Mouse (Mus musculus): ENCODE results near the gene Col15a1.

The Col15a1 gene

DNA sequence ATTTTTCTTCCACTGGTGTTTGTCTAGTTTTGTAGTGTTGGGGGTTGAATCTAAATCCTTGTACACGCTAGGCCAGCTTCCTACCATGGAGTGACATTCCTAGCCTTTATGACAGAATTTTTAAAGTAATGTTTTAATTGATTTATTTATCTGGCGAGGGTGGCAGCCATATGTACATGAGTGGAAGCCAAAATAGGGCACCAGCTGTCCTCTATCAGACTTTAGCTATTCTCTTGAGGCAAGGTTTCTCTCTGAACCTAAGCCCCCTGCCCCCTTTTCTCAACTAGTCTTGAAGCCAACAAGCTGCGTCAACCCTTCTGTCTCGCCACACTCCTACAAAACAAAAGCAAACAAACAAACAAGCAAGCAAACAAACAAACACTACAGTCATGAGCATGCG, 57.6 kb downstream of the Col15a1 start:
- DNase-seq (ENCODE audit: low read depth, low spot score): no peak

- no peak for DNase-seq (ENCODE audit: low read depth, low spot score)
Measured at GRCm38 (mm10) chr4:47272452-47273130, 64.6 kb downstream of the Col15a1 start.

DNA sequence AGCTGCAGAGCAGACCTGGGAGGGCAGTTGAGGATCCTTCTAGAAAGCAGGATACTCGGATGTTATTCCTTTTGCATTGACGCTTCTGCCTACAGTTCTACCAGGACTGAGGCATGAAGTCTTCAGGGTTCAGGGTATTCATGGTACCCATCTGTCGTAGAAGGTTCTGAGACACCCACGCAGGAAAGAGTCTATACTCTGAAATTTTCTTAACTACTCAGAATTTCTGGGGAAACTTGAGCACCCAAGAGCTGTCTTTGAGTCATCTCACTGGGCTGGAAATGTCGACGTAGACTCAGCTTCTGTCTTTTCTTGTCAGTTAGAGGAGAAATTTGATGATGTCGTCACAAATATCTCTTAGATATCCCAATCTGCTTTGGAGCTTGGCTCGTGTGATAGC, 65.8 kb downstream of the Col15a1 start:
- no peak for DNase-seq (ENCODE audit: low read depth, low spot score)

DNA sequence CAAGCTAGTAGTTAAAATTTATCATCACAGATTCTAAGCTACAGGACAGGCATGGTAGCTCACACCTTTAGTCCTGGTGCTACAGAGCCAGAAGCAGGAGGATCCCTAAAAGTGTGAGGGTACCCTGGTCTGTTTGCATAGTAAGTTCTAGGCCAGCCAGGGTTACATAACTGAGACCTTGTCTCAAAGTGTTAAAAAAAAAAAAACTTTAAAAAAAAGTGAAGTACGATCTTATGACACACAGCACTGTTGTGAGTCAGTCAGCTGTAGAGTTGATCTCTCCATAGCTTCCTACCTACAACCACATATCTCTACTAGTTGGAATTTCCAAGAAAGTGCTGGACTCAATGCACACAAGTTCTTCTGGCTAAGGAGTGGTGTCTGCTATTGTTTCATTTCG, 67.0 kb downstream of the Col15a1 start:
- no peak for DNase-seq (ENCODE audit: low read depth, low spot score)

DNA sequence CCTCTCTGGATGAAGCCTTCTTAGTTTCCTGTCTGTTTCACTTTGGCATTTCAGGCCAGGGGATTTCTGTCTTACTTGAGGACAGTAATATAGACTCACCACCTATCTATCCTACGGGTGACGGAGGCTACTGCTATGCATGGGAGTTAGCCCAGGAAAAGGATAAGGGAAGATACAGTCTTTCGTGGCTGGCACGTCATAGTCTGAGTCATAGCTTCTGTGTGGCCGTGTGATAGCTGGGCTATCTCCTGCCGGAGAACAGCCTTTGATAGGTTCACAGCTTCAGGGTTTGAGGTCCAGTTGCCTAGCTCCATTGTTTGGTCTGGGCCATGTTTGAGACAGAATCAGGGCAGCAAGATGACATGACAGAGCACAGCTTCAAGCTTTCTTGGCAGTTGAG, 70.4 kb downstream of the Col15a1 start:
- DNase-seq (ENCODE audit: low read depth, low spot score): no peak

- DNase-seq (ENCODE audit: low read depth, low spot score): no peak
Measured at GRCm38 (mm10) chr4:47279085-47279707, 71.2 kb downstream of the Col15a1 start.

DNA sequence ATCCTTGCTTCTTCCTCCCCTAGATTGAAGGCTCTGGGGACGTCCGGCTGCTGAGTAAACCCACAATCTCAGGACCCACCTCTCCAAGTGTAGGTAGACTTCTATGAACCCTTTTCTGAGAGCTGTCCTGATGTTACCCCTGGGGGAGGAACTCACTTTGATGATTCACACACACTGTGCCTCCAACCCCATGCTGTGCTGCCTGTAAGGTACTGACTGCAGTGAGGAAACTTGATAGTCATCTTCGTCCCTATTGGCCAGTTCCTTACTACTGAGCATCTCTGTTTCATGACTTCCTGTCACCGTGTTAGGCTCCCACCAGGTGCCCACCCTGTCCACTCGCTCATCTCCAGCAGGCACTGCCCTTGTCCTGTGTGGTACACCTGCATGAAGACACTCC, 72.2 kb downstream of the Col15a1 start:
- DNase-seq (ENCODE audit: low read depth, low spot score): no peak

DNA sequence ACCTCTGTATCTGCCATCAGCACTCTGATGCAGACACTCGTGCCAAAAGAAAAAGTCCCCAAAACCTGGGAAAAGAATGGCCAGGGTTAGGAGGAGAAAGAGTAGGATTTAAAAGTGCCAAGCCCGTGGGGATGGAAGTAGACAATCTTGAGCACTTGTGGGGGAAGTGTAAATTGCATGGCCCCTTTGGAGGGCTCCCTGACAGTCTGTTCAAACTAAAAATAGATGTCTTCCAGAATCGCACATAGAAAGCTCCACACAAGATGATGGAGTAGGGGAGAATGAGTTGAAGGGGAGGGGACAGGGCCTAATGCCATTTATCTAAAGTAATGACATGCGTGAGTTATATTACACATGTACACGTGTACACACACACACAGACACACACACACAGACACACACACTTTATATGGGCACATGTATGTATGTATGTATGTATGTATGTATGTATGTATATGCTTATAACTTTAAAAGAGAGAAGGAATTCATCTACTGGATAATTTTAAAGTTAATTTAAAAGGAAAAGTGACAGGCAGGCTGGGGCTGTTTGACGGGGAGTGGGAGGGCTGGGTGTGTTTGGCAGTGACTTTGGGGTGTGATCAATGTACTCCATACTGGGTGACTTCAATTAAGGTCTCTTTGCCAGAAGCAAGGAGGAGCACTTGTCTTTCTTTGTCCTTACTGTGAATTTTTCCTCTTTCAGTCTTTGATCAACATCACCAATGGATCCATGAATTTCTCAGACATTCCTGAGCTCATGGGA, 74.1 kb downstream of the Col15a1 start:
- no peak for DNase-seq (ENCODE audit: low read depth, low spot score)

DNA sequence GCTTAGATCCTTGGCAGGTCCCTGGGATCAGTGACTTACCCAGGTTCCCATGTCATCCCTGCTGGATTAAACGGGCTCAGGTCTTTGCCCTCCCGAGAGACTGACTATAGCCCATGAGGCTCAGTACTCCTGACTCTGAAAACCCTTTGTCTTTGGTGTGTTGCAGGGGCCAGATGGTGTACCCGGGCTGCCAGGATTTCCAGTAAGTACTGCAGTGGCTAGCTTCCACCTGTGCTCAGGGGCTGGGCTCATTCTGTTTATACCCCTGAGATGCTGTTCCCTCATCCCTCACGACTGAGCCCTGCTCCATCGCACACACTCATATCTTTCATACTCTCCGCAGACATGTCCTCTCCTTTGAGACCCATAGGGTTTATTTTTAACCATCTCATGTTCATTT, 76.3 kb downstream of the Col15a1 start:
- no peak for DNase-seq (ENCODE audit: low read depth, low spot score)

- DNase-seq (ENCODE audit: low read depth, low spot score): peak; percentile 14
Measured at GRCm38 (mm10) chr4:47284874-47285273, 76.9 kb downstream of the Col15a1 start.

DNA sequence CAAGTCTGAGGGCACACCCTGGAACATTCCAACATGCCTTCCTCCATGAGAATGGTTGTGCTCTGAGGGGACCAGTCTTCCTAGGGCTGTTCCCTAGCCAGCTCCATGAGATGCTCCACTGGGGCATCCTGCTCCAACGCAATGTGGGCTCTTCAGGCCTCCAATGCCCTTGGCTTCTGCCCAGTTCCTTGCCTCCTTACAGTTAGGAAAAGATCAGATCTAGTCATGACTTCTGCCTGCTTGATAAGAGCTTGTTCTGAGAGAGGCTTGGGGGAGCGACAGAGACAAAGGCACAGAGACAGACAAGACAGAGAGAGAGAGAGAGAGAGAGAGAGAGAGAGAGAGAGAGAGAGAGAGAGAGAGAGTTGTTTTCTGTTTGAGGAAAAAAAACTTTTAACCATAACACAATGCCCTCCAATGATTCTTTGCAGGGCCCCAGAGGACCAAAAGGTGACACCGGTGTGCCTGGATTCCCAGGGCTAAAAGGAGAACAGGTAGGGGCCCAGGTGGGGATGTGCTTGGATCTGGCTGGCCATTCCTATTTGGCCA, 78.7 kb downstream of the Col15a1 start:
- no peak for DNase-seq (ENCODE audit: low read depth, low spot score)

DNA sequence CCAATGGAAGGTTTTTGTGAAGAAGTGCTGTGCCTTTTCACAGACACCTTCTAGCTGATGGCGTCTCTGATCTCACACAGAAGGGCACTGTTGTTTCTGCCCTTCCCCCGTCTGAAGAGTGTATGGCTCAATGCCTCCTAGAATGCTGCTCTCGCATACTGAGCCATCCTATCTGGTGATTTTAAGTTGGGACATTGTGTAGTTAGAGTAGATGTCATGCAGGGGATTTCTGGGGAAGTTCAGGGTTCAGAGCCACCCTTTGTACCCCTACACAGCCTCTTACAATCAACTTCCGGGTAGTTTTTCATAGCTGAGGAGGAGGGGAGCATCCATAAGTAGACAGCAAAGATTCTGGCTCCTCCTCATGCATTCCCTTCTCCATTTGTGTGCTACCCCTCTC, 79.5 kb downstream of the Col15a1 start:
- DNase-seq (ENCODE audit: low read depth, low spot score): no peak

GRCm38 (mm10) chr4:47288306-47288705, 80.3 kb downstream of the Col15a1 start:
- no peak for DNase-seq (ENCODE audit: low read depth, low spot score)

DNA sequence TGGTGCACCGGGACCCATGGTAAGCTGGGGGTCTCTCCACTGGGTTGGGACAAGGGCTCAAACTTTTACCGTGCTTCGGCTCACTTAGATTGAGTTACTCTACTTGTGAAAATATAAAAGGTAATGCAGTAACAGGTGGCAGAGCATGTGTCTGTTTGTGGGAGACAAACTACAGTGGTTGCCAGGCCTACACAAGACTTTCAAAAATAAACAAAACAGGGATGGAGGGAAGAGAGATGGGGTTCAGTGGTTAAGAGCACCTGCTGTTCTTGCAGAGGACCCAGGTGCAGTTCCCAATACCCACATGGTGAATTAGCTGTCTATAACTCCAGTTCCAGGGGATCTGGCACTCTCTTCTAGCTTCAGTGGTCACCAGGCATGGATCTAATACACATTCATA, 81.6 kb downstream of the Col15a1 start:
- DNase-seq (ENCODE audit: low read depth, low spot score): no peak

DNA sequence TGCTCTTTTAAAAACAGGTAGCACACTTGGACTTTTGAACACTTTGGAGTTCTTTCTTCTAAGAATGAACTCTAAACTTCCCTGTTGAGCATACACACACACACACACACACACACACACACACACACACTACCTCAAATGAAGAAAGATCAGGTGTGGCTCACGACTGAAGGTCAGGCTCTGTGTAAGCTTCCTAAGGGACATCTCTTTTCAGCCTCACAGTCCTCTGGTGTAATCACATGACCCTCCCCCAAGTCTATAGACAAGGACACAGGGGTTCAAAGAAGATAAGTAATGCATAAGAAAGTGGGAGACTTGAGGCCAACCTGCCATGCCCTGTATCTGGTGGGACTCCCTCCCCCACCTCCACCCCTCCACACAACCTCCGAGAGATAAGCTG, 82.5 kb downstream of the Col15a1 start:
- DNase-seq (ENCODE audit: low read depth, low spot score): no peak

- DNase-seq (ENCODE audit: low read depth, low spot score): no peak
Measured at GRCm38 (mm10) chr4:47291013-47291412, 83.1 kb downstream of the Col15a1 start.

DNA sequence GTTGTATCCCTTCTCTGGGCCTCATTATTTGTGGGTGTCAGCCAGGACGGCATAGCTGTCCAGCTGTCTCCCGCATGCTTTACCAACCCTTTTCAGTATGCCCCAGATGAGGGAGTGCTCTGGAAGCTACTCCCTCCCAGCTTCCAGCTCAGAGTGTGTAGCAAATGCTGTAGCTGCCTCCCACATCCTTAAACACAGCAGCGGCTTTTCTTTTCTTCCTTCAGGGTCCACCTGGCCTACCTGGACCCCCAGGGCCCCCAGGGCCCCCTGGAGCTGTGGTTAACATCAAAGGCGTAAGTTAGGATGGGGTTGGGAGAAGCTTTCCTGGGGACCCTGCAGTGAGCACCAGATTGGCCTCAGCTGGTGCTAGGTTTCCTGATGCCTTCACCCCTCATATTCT, 85.0 kb downstream of the Col15a1 start:
- no peak for DNase-seq (ENCODE audit: low read depth, low spot score)

DNA sequence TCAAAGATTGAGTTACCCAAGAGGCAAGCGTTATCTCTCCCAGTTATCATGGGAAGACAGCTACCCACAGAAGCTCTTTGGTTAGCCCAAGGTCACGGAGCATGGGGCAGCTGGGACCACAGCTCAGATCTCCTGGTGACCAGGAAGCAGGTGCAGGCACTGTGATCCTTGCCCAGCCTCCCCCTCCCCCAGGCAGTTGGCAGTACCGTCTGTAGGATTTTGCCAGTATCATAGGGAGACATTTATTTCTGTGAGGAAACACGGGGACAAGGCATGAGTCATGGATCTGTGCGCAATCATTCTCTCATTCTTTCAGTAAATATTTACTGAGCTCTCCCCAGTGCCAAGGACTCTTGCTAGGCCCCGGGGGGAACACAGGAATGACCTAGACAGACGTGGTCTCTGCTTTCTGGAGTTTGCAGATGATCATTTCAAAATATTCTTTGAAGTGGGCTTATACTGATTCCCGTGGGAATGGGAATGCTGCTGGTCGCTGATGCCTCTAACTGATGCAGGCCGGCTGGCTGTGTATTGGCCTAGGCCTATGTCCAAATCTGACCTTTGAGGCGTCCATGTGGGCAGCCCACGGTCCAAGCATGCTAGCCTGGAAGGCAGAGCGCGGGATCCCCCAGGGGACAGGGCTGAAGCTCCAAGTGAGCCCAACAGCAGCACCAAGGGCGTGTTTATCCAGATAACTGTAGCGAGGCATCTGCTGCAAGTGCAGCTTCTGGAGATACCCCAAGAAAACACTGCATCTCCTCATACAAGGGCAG, 86.0 kb downstream of the Col15a1 start:
- DNase-seq (ENCODE audit: low read depth, low spot score): no peak

DNA sequence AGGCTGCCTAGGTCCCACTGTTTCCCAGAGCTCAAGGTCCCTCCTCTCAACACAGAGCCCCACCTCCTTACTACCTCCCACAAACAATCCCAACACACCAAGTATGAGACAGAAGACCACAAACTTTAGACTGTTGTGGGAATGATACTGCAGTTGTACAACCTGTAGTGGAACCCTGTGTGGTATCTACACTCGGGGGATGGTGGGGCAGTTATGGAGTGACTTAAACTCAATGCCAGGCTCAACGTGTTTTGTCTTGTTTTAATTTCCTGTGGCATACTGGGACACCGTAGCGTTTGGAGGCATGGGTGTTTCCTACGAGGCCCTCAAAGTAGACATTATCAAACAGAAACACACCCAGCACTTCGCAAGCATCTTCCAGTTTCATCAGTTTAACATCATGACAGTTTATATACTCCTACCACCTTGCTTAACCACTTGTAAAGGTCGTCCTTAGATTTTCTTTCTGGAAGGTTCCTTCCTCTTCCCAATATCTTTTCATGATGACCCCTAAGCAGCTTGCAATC, 86.6 kb downstream of the Col15a1 start:
- DNase-seq (ENCODE audit: low read depth, low spot score): no peak

DNA sequence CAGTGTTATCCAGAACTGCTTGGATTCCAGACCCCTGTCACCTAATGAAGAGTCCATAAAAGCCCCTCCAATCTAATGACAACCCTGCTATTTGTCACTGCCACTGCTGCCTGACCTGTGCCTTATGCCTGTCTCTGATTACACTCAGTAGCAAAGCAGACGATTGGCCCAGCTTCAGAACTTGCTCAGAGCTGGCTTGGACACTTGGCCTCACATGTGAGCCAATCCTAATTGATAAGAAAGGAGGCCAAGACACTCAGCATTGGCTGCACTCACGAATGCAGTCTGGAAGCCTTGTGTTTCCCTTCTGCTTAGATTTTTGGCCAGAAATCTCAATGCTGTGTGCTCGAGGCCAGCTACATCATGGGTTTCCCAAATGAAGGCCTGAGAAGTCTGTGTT, 87.6 kb downstream of the Col15a1 start:
- DNase-seq (ENCODE audit: low read depth, low spot score): no peak

DNA sequence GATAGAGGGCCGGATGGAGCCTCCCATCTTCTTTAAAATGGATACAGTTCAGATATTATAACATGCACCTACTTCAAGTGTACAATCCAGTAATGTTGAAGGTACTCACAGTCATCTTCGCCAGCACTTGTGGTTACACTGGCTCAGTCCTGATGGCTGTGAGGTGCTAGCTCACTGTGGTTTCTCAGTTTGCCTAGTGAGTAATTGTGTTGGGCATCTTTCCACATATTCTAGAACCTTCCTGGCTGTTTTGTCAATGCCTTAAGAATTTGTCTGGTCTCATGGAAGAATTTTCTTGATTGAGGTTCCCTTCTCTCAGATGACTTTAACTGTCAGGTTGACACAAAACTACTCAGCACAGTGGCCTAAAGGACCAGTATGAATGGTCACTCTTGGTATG, 92.7 kb downstream of the Col15a1 start:
- DNase-seq (ENCODE audit: low read depth, low spot score): no peak

GRCm38 (mm10) chr4:47302610-47303009, 94.6 kb downstream of the Col15a1 start:
- DNase-seq (ENCODE audit: low read depth, low spot score): no peak

Measured in forelimb bud, embryonic 11.5 days (tissue).